Mouse (Mus musculus) forebrain, embryonic 11.5 days (tissue): ENCODE measurements at regions not wholly inside any gene's neighbourhood (a gene's known extent, or its start where the extent isn't known, plus 50 kb on each side); places are given as distances from the start of the nearest gene placed in this dataset.
A peak's percentile ranks its signal among the peaks of the same experiment; 100 is the strongest.
"Not testable (repeated sequence)": the region's sequence is repeated elsewhere in the genome, so short reads cannot be mapped to it uniquely, and the experiment has no call there.

Experiments used
- ATAC-seq: fragments of 200-750 bp; cut with Nextera tagmentation; replicated peaks from 2 replicates; pipeline ENCODE4 v1.8.0; 2017; ENCODE audit warnings: moderate TSS enrichment; ENCODE audit not compliant: low FRiP score
- DNase-seq: peaks from one replicate; pipeline ENCODE4 v3.0.0-alpha.2; 2017; ENCODE audit warnings: low spot score
- H3K27ac ChIP-seq: fragments of 300-500 bp; sonication (generic); 2 replicates; pipeline ENCODE4 v1.5.1; 2014; ENCODE audit warnings: low read depth, low read length
- H3K27me3 ChIP-seq: fragments of 300-500 bp; sonication (generic); 2 replicates; pipeline ENCODE4 v1.6.1; 2014; ENCODE audit warnings: mild to moderate bottlenecking, low read length, mixed read lengths; ENCODE audit not compliant: control insufficient read depth, insufficient read depth
- H3K36me3 ChIP-seq: fragments of 300-500 bp; sonication (generic); 2 replicates; pipeline ENCODE4 v1.6.1; 2014; ENCODE audit warnings: mild to moderate bottlenecking, low read length, moderate library complexity, mixed read lengths; ENCODE audit not compliant: control insufficient read depth, insufficient read depth
- H3K4me1 ChIP-seq: fragments of 300-500 bp; sonication (generic); replicated peaks from 2 replicates; pipeline ENCODE4 v1.6.1; 2014; ENCODE audit warnings: low read length, mixed read lengths; ENCODE audit not compliant: control insufficient read depth, insufficient read depth
- H3K4me2 ChIP-seq: fragments of 300-500 bp; sonication (generic); 2 replicates; pipeline ENCODE4 v1.6.1; 2014; ENCODE audit warnings: low read depth, mild to moderate bottlenecking, low read length, moderate library complexity, mixed read lengths; ENCODE audit not compliant: severe bottlenecking
- H3K4me3 ChIP-seq: fragments of 300-500 bp; sonication (generic); 2 replicates; pipeline ENCODE4 v1.5.1; 2014; ENCODE audit warnings: low read depth, low read length
- H3K9ac ChIP-seq: fragments of 300-500 bp; sonication (generic); 2 replicates; pipeline ENCODE4 v1.6.1; 2014; ENCODE audit warnings: low read length
- H3K9me3 ChIP-seq: fragments of 300-500 bp; sonication (generic); 2 replicates; pipeline ENCODE4 v1.6.1; 2016; ENCODE audit warnings: low read length, mixed read lengths; ENCODE audit not compliant: control insufficient read depth
- WGBS: fragments of 180-500 bp; shearing (Covaris S2); extraction: QIAGEN DNeasy Blood & Tissue Kit; methylation state at CpG from one replicate; pipeline ENCODE4 v1.1.7; 2014; 5-methylcytosine and 5-hydroxymethylcytosine counted together

- Histone ChIP-seq H3K4me3 (peak overlapping the region; percentile 48), H3K4me1 (peaks cover 3% of the 10 kb centered on the region; the same call in 1 of the 2 replicates), H3K4me2 (peak overlapping the region; percentile 96), H3K9me3 (no peaks in the 10 kb centered on the region), H3K36me3 (no peaks in the 10 kb centered on the region), H3K27me3 (peaks cover 21% of the 10 kb centered on the region), H3K27ac (no peak overlapping the region), H3K9ac (peak overlapping the region; percentile 58)
- ATAC-seq, result no peak
- peak; percentile 69 for DNase-seq
- WGBS, result under 1% methylated on average over 56 of the region's 56 CpGs
Measured at GRCm38 (mm10) chr4:44424831-44425704, 124.4 kb downstream of the Melk start.

- Histone ChIP-seq H3K27me3 (no peaks in the 10 kb centered on the region), H3K36me3 (no peaks in the 10 kb centered on the region), H3K4me2 (no peak overlapping the region), H3K4me3 (no peak overlapping the region), H3K27ac (no peak overlapping the region), H3K9me3 (no peaks in the 10 kb centered on the region), H3K4me1 (no peaks in the 10 kb centered on the region), H3K9ac (no peak overlapping the region)
- whole genome bisulfite sequencing, result 40% methylated on average over 9 of the region's 9 CpGs
- DNase-seq (no peak), ATAC-seq (no peak)
Measured at GRCm38 (mm10) chr4:44434593-44434992, 133.9 kb downstream of the Melk start.

- no peaks in the 10 kb centered on the region for H3K9me3 ChIP-seq
- DNase-seq, result no peak
- H3K4me3 ChIP-seq, result no peak overlapping the region
- H3K27ac ChIP-seq, result no peak overlapping the region
- 37% methylated on average over 4 of the region's 4 CpGs for WGBS
- H3K9ac ChIP-seq, result no peak overlapping the region
- no peak overlapping the region for H3K4me2 ChIP-seq
- H3K4me1 ChIP-seq, result 0 out of 2 replicates have a peak, but pooled peaks cover 3% of the 10 kb centered on the region
- no peaks in the 10 kb centered on the region for H3K36me3 ChIP-seq
- no peaks in the 10 kb centered on the region for H3K27me3 ChIP-seq
- ATAC-seq, result no peak
Measured at GRCm38 (mm10) chr4:44445511-44445910, 144.8 kb downstream of the Melk start.

GRCm38 (mm10) chr4:44450881-44451532 lies 150.3 kb downstream of the Melk start:
- Histone ChIP-seq H3K4me1 (peaks cover 4% of the 10 kb centered on the region; the same call in 1 of the 2 replicates), H3K4me2 (no peak overlapping the region), H3K27ac (no peak overlapping the region), H3K4me3 (no peak overlapping the region), H3K27me3 (no peaks in the 10 kb centered on the region), H3K9ac (no peak overlapping the region), H3K9me3 (no peaks in the 10 kb centered on the region), H3K36me3 (no peaks in the 10 kb centered on the region)
- WGBS, result 41% methylated on average over 10 of the region's 10 CpGs
- no peak for DNase-seq
- no peak for ATAC-seq

- peaks cover 4% of the 10 kb centered on the region; the same call in 1 of the 2 replicates for H3K4me1 ChIP-seq
- no peak overlapping the region for H3K27ac ChIP-seq
- no peak overlapping the region for H3K4me2 ChIP-seq
- H3K27me3 ChIP-seq, result no peaks in the 10 kb centered on the region
- DNase-seq (no peak), ATAC-seq (no peak)
- no peaks in the 10 kb centered on the region for H3K9me3 ChIP-seq
- no peaks in the 10 kb centered on the region for H3K36me3 ChIP-seq
- no peak overlapping the region for H3K9ac ChIP-seq
- H3K4me3 ChIP-seq, result no peak overlapping the region
- WGBS, result 58% methylated on average over 8 of the region's 8 CpGs
Measured at GRCm38 (mm10) chr4:44452043-44452618, 151.5 kb downstream of the Melk start.

- 87% methylated on average over 11 of the region's 11 CpGs for WGBS
- Histone ChIP-seq H3K36me3 (no peaks in the 10 kb centered on the region), H3K27me3 (no peaks in the 10 kb centered on the region), H3K27ac (no peak overlapping the region), H3K9ac (no peak overlapping the region), H3K9me3 (no peaks in the 10 kb centered on the region), H3K4me2 (no peak overlapping the region), H3K4me1 (peaks cover 4% of the 10 kb centered on the region; the same call in 1 of the 2 replicates), H3K4me3 (no peak overlapping the region)
- ATAC-seq, result no peak
- DNase-seq, result no peak
Measured at GRCm38 (mm10) chr4:44453552-44453951, 152.9 kb downstream of the Melk start.

GRCm38 (mm10) chr4:44455851-44456250 lies 155.2 kb downstream of the Melk start:
- Histone ChIP-seq H3K27ac (no peak overlapping the region), H3K4me3 (no peak overlapping the region), H3K4me1 (peaks cover 4% of the 10 kb centered on the region; the same call in 1 of the 2 replicates), H3K36me3 (no peaks in the 10 kb centered on the region), H3K27me3 (no peaks in the 10 kb centered on the region), H3K9me3 (no peaks in the 10 kb centered on the region), H3K4me2 (no peak overlapping the region), H3K9ac (no peak overlapping the region)
- 88% methylated on average over 2 of the region's 2 CpGs for WGBS
- ATAC-seq (no peak), DNase-seq (no peak)

- H3K4me2 ChIP-seq, H3K4me1 ChIP-seq, H3K27me3 ChIP-seq, H3K9ac ChIP-seq, ATAC-seq, DNase-seq, H3K9me3 ChIP-seq, H3K4me3 ChIP-seq, H3K36me3 ChIP-seq, H3K27ac ChIP-seq: not testable (repeated sequence)
- 93% methylated on average over 21 of the region's 21 CpGs for WGBS
Measured at GRCm38 (mm10) chr4:44473511-44473910, 172.8 kb downstream of the Melk start.
